Mouse (Mus musculus) spleen, adult 18-20 months (tissue): Measurements from ENCODE around the gene Hist3h2a.

ENCODE experiments used
- DNase-seq, 2 experiments: peaks; one replicate each; pipeline ENCODE4 v3.0.0; 2022; ENCODE audit warnings: mixed read lengths in 2 of 2

The Hist3h2a gene

DNA sequence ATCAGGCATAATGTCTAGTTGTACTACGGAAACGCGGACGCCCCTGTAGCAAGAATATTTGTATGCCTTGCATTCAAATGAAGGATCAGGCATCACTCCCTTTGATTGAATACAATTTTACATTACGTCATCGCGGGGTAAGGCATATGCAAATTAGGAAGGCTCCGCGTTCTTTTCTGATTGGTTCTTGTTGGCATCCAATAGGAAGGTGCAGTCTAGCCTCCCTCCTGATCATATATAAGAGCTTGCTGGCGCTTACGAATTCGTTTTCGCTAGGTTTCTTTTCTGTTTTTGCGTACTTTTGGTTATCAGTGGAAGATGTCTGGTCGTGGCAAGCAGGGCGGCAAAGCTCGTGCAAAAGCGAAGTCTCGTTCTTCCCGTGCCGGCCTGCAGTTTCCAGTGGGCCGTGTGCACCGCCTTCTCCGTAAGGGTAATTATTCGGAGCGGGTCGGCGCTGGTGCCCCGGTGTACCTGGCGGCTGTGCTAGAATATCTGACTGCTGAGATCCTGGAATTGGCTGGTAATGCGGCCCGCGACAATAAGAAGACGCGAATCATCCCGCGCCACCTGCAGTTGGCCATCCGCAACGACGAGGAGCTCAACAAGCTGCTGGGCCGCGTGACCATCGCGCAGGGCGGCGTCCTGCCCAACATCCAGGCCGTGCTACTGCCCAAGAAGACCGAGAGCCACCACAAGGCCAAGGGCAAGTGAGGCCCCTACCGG is at the start of gene Hist3h2a, which contains the start of gene Trim17:
Gene Hist3h2a, plus strand, starts transcription at position 266 of the 723 bp plus-strand sequence.
Gene Trim17, plus strand, starts transcription at position 266 of the 723 bp plus-strand sequence.
- peak; percentile 64 to 73 for DNase-seq

DNA sequence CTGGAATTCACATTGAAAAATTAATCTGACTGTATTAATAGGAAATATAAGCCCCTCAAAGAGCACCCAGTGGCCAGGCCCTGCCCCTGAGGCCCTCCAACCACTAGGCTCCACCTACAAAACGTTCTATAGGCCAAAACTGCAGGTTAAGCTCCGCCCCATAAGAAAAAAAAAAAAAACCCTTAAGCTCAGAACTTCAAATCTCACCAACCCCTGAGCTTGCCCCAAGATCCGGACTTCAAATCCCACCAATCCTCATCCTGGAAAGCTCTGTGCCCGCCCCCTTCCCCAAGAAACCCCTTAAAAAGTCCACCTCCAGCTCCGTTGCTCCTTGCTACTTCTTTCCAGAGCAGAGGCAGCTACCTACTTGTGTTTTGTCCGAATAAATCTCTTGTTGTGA is 49.6 kb upstream of the Hist3h2a start:
- DNase-seq: peak in 1 of 2 experiments; percentile 8

DNA sequence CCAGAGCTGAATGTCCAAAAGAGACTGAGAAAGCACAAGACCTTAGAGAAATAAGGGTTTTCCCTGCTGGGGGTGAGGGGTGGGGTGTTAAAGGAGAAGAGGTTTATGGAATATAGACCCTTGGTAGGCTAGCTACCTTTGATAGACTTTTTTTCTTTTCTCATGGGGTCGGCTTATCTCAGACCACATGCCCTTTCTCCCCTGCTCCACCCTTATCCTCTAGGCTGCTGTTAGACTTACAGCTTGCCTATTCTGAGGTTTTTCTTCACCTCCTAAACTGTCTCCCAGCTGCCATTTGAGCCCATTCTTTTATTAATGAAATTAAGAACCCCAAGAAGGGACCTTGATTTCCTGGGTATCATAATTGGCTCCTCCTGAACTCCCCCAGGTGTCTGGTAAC is 40.7 kb upstream of the Hist3h2a start:
- no peak for DNase-seq

DNA sequence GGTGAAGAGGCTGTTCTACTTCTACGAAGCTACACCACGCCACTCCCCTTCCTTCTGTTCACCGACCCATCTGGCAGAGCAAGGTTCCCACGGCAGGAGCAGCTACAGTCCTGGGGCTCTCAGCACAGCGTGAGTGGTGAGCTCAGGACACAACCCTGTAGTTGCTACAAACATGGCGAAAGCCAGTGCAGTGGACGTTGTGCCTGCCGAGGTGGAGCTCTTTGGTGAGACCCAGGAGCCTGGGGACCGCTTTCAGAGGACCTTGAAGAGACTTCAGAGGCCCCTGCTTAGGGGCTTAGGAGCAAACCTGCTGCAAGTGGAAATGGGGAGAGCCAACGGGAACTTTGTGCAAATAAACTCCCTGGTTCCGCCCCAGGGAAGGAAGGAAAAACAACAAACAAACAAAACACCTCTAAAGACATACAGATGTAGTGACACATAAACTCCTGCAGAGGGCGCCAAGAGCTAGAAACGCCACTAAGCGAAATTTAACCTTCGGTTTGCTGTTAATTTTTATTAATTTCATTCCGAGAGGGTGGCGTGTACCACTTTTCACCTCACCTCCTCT is 39.9 kb upstream of the Hist3h2a start:
- DNase-seq: peak in 1 of 2 experiments; percentile 5

DNA sequence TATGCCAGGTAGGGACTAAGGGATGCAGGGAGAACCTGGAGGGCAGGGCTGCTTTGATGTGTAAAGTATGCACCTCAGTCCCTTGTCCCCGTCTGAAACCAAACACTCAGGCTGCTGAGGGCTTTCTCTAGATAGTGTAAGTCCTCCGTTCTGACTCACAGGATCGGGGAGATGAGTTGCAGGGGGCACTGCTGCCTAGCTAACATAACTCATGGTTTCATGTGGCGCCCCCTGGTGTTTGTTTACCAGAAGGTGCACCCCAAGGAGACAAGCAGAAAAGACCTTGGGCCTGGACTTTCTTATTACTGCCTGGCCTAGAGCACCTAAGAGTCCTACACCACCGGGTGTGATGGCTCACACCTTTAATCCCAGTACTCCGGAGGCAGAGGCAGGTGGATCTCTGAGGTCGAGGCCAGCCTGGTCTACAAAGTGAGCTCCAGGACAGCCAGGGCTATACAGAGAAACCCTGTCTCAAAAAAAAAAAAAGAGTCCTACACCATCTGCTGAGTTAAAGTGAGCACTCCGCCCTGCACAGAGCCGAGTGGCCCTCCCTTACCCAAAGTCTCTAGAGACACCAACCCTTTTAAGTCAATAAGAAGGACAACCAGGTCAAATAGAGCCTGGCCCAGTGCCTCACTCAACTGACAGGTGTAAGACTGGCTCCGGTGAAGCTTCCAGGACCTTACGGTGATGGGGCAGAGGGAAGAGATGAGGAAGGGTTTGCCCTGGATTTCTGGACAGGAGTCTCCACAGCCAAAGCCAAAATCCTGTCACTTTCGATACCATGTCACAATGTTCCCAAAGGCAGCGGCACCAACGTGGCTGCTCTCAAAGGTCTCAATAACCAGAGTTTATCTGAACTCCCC is 37.4 kb upstream of the Hist3h2a start:
- peak in 1 of 2 experiments; percentile 57 for DNase-seq

DNA sequence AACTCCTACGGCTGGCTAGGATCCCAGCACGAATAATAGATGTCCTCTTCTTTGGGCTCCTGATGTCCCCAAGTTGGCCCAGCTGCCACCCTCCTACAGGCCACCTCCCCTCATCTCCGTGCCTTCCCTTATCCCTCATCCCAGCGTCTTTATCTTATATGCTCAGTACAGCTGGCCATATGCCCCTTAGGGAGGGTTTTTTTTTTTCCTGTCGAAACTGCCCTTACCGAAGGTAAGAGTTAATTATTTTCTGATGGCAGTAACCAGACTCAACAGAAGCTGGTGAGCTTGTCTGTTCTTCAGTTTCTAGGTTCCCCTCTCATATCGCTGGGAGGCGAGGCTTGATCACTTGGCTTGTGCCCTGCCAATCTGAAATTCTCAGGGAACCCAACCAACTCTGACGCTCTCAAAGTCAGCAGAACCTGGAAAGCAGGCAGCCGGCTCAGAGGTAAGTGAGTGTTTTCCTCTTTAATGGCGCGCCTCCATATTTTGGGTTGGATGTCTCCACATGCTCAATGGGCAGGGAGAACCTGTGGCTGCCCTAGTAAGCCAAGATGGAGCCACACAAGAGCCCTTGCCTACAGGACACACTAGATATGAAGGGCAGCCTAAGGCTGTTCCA is 36.6 kb upstream of the Hist3h2a start, which contains the start of gene Btnl10:
Gene Btnl10, plus strand, starts transcription at position 164 of the 622 bp plus-strand sequence.
- DNase-seq: no peak

DNA sequence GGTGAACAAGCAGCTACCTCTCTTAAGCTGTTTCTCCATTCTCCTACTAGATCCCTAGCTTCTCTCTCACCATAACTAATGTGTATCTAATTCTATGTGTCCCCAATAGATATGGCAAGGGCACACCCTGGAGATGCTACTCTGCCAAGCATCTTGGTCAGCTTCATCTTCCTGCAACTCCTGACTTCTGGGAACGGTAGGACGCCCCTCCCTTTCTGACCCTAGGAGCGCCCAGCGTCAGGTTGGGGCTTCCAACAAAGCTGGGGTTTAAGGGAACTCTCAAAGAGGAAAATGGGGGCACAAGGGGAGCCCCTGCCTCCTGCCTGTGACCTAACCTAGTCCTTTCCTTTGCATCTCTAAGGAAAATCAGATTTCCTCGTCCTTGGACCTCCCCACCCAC is 35.7 kb upstream of the Hist3h2a start:
- DNase-seq: no peak

DNA sequence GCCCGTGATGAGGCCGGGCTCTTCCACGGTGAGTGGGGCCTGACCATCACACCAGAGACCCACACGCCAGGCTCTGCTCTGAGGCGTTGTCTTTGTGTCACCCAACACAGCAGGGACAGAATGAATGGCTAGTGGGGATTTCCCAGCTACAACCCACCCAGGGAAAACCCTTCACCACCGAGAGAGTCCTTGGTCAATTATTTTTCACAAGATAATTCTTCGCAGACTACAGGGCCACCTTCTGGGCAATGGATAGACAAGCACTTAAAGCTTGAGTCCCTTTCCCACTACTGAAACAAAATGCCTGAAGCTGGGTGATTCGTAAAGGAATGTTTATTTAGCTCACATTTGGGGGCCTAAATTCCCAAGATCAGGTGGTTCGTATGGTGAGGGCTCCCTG is 32.1 kb upstream of the Hist3h2a start:
- DNase-seq: no peak

DNA sequence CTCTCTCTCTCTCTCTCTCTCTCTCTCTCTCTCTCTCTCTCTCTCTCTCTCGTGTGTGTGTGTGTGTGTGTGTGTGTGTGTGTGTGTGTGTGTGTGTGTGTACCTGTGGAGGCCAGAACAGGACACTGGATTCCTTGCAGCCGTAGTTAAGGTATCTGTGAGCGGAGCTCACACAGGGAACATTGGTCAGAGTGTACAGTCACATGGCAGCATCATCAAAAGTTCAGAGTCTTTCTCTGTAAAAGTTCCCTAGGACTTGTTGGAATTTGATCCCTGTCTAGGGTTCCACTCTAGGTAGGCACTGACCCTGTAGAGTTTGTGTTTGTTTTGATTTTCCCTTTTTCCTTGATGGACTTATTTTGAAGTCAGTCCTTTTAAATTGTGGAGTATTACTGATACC is 27.8 kb upstream of the Hist3h2a start:
- no peak for DNase-seq

DNA sequence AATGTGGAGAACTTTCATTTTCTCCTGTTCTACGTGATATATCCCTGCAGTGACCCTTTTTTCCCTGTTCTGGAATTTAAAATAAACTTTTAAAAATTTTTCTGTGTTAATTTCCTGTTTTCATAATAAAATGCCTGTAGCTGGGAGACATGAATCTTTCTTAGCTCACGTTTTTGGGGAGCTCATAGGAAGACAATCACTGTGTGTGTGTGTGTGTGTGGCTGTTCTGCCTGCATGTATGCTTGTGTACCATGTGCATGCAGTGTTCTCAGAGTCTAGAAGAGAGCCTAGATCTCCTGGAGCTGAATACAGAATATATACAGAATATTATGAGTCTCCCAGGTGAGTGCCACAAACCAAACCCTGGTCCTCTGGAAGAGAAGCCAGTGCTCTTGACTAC is 27.4 kb upstream of the Hist3h2a start:
- DNase-seq: no peak

DNA sequence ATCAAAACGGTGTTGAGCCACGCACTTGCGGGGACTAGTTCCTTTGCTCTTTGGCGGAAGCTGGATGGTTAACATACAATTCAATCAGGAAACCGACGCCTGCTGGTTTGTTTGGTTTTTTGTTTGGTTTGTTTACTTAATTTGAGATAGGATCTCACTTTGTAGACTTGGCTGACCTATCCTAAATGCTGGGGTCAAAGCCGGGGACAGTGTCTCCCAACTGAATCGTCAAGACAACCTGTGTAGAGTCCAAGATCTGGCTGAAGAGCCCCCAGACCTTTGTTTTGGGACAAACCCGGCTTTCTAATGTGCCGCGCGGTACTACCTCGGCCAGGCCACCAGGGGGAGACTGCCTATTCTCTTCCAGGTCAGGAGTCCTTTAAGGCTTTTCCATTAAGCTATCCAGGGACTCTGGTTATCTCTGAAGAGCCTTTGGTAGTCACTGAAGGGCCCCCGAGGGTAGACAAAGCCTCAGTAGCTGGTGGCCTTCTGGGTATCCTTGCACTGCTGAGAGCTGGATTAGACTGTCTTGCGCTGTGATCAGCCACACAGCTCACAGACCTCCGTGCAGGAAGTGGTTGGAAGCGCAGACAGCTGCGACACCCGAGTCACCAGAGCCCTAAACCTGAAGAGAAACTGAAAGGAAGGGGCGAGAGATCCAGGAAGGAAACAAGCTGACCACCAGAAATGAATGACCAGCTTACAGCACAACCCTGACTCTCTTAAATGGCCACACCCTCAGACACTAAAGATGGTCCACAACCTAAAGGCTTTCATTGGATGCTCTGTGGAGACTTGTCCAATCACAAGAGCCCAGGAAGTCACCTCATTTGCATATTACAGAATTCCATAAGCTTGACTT is 26.5 kb upstream of the Hist3h2a start:
- DNase-seq: peak; percentile 59 to 67

DNA sequence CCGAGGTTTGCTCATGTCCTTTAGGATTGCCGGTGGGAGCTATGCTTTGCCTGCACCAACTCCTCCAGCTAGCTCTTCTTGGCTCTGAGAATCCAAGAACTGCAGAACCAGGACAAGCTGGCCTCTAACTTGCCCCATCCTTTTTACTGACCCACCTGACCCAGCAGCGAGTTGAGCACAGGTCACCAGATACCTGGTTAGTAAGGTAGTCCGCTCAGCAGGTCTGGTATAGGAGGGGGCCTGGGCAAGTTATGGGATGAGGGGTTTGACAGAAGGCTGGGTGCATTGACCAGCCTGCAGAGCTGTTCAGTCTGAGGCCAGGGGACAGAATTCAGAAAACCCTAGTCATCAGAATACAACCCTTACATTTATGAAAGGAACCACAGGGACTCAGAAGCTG is 25.4 kb upstream of the Hist3h2a start:
- DNase-seq: no peak

DNA sequence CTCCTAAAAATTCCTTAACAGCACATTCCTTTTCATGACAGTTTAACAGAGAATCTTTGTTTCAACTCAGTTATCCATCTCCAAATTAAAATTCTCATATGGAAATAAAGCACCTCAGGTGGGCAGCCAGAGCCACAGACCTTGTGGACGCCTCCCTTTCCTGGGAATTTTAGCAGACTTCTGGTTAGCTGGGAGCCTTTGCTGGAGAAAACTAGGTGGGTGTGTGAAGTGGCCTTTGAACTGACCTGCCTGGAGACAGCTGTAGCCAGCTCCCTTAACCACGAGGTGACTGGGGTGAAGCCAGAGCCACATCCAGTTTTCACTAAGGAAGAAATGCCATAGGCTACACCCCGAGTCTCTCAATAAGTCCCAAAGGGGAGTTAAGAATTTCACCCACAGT is 24.8 kb upstream of the Hist3h2a start:
- DNase-seq: no peak

DNA sequence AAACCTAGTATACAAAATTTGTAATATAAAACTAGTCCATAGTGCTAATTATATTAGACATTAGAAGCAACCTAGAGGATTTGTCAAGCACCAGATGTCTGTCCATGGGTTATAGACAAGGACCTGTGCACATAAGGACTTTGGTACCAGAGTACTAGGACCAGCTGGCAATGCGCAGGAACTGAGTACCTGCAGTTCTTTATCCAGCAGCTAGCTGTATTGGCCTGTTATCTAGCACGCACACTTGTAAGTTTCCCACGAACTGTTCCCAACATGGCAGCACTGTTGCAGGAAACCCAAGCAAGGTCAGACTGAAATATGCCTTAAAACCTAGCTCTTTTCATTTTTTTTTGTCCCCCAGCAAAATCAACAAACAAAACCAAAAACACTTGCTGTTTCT is 24.2 kb upstream of the Hist3h2a start:
- DNase-seq: no peak

DNA sequence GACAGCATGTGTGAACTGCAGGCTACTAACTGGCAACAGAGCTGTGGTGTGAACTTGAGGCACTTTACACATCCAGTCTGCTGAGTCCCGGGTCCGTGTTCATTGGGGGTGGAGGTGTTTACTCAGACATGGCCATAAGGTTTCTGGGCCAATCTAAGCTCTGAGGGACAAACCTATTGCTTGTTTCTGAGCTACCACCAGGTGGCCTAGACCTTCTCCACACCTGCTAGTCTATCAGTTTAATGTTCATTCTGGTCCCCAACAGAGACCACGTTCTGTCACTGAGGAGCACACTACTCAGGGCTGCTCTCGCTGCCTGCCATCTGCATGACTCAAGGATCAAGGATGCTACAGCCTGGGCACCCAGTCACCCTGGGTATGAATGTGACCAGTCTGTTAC is 22.9 kb upstream of the Hist3h2a start:
- no peak for DNase-seq

DNA sequence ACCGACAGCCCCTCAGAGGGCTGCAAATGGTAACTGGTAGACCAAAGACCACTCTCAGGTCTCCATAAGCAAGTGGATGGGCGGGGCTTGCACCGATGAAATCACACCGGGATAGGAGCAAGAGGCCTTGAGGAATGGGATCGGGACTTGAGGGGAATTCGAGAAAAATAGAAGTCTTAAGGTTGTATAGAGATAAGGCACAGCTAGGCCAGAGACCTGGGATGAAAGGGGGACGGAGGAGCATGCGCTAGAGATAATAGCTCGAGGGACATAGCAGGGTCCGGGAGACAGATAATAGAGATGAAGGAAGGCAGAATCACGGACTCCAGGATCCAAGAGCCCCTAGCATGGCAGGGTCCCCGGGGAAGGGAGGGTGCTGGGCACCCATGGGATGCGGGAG is 16.6 kb upstream of the Hist3h2a start:
- DNase-seq: no peak

DNA sequence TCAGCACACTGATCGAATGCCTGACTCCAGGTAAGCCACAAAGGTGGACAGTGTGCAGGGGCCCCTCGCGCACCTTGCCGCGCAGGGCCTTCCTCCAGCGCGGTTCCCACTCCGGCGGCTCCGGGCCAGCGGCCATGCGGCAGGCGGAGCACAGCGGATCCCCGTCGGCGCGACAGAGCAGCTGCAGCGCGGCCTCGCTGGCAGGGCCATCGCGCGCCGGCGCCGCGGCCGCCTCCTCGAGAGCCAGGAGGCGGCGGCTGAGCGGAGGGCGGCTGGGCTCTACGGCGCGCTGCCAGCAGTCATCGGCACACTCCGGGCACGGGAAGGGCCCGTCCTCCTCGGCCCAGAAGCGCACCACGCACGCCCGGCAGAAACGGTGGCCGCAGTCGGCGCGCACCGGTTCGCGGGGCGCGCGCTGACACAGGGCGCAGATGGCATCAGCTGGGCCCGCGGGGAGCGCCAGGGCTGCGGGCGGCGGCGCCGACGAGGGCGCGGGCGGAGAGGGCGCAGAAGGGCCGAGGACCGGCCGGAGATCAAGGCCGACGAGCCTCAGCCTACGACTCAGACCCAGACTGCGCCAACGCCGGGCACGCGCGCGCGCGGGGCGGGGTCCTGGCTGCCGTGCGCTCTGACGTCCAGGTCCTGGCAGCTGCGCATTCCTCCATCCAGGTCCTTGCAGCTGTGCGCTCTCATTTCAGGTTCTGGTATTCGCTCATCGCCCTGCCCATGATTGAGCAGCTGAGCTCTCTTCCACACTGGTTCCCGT is 16.0 kb upstream of the Hist3h2a start, which contains the start of gene Rnf187:
Gene Rnf187, minus strand, starts transcription at position 595 of the 766 bp plus-strand sequence.
- peak; percentile 79 to 90 for DNase-seq

DNA sequence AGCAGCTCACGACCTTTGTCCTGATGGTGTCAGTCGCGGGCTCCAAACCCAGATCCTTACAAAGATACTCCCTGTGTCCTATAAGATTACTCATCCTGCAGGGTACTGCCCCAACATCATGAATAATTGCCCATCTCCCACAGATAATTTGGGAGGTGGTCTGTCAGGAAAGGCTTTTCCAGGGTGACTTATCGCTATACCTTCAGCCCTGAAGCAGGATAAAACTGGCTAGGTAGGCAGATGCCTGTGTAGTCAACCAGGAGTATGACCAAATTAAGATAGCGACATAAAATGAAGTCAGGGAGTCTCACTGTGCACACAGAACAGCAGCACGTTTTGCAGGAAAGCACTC is 15.4 kb upstream of the Hist3h2a start:
- DNase-seq: no peak

DNA sequence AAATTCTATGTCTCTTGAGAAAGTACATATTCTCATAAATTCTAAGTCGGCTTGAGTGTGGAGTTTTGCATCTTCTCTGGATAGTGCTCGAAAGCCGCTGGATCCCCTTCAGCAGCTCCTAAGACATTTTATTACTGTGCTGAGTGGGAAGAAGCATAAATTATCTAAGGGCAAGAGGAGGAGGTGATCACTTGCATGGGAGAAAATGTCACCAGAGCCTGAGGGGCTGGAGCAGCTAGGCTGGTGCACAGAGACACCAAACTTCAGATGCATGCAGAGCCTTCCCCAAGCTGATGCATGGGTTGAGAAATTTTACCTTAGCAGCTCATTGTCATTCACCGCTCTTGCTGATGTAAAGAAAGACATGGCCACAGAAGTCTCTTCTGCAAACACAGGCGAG is 10.3 kb upstream of the Hist3h2a start:
- no peak for DNase-seq

DNA sequence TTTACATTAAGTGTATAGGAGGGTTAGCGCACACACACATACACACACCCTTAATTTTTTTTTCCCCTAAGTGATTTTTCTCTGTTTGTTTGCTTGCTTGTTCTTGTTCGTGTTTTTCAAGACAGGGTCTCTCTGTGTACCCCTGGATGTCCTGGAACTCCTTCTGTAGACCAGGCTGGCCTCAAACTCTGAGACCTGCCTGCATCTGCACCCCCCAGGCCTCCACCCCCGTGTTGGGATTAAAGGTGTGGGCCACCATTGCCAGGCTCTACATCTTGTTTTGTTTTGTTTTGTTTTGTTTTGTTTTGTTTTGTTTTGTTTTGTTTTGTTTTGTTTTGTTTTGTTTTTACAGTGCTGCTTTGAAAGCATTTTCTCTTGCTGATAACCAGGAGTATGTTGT is 7.2 kb upstream of the Hist3h2a start:
- DNase-seq: no peak

DNA sequence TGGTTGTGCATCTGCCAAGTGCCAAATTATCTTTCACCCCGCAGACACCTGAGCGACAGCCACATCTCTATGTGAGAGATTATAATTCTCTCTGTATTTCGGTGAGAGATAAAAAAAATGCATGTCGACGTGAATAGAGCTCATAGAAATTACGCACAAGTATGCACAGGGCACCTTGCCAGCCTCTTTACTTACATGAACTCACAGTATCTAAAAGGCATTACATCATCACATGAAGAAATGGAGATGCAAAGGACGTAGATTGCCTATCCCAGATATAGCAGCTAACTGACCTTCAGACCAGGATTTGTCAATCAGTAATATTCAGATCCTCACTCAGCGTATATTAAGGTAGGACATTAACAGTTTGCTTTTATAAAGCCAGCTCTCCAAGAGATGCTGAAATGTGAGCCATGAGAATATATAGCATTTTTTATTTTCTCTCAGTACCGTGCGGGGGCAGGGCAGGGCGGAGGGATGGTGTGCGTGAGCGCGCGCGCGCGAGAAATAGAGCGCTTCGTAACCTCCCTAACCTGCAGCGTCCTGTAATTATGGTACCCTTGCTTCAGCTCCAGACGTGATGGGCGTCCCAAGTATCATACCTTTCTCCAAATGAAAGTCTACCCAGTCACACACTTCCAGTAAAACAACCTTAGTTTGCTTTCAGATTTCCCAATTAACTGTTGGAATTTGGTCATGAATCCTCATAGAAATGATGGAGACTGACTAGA is 6.5 kb upstream of the Hist3h2a start:
- no peak for DNase-seq
